Mouse (Mus musculus) activated CD4-positive, CD25-positive, alpha-beta regulatory T cell, adult 9 weeks (primary cell): ENCODE results near the gene Trim7. TPM values are rescaled to one million over a fixed set of nuclear protein-coding genes. Genes with fewer than 3 reads are reported as not detected.

ENCODE experiments used
- polyA plus RNA-seq: library from polyadenylated mRNA; unstranded; fragments of 100-300 nt; shearing (Covaris generic); gene quantifications from one replicate; pipeline ENCODE4 v1.2.1, GENCODE M21; 2017

Trim7 gene
- polyA plus RNA-seq, result 0.20 TPM

GRCm38 (mm10) chr11:48825979-48826751, at the start of gene Trim7, which contains the start of gene Gm12184:
Trim7 (plus strand) TSS chr11:48826140.
Gm12184 (minus strand) TSS chr11:48826655.

GRCm38 (mm10) chr11:48799921-48800701, 25.8 kb upstream of the Trim7 start, which contains the start of gene Rack1:
Rack1 (plus strand) TSS chr11:48800332.

DNA sequence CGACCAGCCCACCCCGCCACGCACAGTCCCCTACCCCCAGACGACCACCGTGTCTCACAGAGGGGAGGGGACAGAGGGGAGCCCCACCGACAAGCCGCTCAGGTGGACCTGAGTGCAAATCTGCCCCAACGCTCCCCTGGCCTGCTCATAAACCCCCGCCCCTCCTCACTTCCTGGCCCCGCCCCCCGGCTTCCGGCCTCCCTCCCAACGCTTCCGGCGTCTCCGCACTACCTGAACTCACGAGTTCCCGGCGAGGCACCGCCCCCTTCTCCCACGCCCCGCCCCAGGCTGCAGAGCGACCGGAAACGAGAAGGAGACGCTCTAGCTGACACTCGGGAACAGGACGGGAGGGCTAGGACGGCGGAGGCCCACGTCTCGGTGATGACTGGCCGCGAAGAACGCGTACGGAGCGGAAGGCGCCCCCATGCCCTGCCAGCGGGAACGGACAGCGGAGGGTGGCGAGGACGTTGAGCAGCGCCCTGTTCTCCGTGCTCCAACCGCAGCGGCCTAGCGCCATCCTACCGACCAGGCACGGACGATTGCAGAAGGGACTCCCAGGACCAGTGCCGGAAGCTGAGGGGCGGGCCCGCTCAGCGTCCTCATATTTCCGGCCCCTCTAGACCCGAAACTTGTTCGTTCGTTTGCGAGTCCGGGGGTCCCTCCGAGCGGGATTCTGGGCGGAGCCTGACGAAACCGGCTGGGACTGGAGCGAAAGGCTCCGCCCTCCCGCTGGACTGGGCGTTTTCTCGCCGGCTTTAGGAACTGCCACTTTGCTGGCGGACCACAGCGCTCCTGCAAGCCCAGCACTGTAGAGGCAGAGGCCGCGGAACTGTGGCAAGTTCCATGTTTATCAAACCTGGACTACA, 8.9 kb upstream of the Trim7 start, which contains the start of gene Trim41:
Gene Trim41 (minus strand): TSS at position 554 of the 866 bp plus-strand sequence.

DNA sequence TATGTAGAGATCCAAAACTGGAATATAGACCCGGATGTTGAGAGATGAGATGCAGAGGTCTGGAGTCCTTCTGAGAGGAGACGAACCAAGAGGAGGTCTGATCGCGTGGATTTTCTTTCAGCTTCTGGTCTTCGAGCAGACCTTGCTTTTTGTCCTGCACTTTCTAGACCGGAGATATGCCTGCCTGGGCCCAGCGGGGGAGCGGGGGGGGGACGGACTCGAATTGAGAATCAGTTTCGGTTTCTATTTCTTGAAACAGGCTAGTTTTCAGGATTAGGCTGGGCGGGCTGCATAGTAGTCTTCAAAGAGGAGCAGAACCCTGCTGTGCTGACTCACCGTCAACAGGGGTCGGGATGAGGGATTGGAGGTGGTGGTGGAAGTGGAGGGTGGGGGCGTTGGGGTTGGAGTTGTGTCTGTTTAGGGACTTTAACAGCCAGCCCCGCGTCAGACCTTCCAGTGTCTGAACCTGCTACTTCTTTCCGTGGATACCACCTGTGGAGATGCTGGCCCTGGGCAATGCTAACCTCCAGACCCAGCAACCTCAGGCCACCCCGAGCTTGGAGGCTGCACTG, 45.3 kb downstream of the Trim7 start, which contains the start of gene Irgm1:
Gene Irgm1 (minus strand): TSS at position 483 of the 572 bp plus-strand sequence.

Other genes starting within 250 kb of the Trim7 start
- gene Rack1, start 25.8 kb upstream of the Trim7 start, polyA plus RNA-seq, result 848 TPM
- 2.4 TPM for gene Trim41, start 8.8 kb upstream of the Trim7 start, polyA plus RNA-seq
- gene Gm12184, start 515 bp downstream of the Trim7 start, polyA plus RNA-seq, result 0.46 TPM
- gene Irgm1, start 45.5 kb downstream of the Trim7 start, polyA plus RNA-seq, result 206 TPM
- 1.7 TPM for gene Gm5431, start 76.1 kb downstream of the Trim7 start, polyA plus RNA-seq
- 280 TPM for gene Psme2b, start 120.0 kb downstream of the Trim7 start, polyA plus RNA-seq
- 0.68 TPM for gene Olfr56, start 152.7 kb downstream of the Trim7 start, polyA plus RNA-seq
- gene 9930111J21Rik1, start 153.3 kb downstream of the Trim7 start, polyA plus RNA-seq, result 291 TPM
- gene Gm12185, start 166.1 kb downstream of the Trim7 start, polyA plus RNA-seq, result 10.5 TPM
- gene Tgtp1, start 168.0 kb downstream of the Trim7 start, polyA plus RNA-seq, result 270 TPM
- 168 TPM for gene 9930111J21Rik2, start 225.1 kb downstream of the Trim7 start, polyA plus RNA-seq
- gene Tgtp2, start 238.1 kb downstream of the Trim7 start, polyA plus RNA-seq, result 375 TPM